Mouse (Mus musculus) layer of hippocampus, adult 18-20 months (tissue): Measurements from ENCODE around the gene Dld. TPM values are rescaled to one million over a fixed set of nuclear protein-coding genes. Genes with fewer than 3 reads are reported as not detected.

Source experiments
- DNase-seq, 2 experiments: peaks; one replicate each; pipeline ENCODE4 v3.0.0; 2022; ENCODE audit warnings: low spot score in 2 of 2
- long read RNA-seq: library from polyadenylated mRNA; stranded (forward); transcript quantifications from one replicate; pipeline ENCODE4 v2.0.0, GENCODE M21; 2021
- total RNA-seq, 2 experiments: library from RNA; stranded (reverse); gene quantifications; 2 replicates each; pipeline ENCODE4 v1.2.3; 2021

Dld gene
- 100 to 1,000 TPM; 101 to 105 TPM for total RNA-seq
- long read RNA-seq, transcript Dld-201 (14 exons, 2,544 nt), result major isoform, 127 of 144 reads
- long read RNA-seq, partial matches to known transcripts, result 6 of 144 reads
- long read RNA-seq, other reads (novel, unspliced or antisense), result 11 of 144 reads

DNA sequence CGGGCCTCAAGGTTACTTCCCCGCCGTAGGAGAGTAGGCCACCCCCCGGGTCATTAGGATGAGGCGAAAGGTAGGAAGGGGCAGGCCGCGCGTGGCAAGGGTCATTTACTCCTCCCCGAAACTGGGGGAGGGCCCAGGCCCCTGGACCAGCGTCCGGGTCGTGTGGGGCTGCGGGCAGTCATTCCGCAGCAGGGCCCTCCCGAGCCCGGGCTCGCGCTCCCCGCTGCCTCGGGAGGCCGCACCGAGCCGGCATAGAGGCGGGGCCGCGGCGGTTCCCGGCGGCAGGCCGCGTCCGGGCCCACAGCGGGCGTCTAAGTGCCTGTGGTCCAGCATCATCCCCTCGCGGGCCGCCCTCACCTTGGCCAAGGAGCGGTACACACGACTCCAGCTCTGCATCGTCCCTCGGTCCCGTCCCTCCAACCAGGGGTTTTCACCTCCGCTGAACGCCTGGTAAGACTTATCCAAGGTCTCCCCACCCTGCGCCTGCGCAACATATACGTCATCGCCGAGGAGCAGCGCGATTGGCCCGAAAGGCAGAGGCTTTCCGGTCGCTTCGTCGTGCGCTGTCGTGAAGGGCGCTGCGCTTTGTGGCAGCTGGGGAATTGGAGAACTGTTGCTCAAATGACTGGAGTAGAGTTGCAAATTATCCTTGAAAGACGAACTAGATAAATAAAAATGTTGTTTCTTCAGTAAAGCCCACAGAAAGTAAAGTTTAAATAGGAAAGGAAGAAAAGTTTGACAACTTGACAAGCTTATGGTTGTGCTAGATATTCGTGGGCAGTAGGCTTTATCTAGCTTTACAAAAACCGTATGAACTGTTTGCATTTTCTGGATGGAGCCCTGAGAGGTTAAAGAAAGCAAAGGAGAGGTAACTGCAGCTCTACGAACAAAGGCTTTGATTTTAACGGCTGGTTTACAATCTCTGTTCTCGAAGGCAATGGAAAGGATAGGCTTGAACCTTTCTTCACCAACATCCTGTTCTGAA, at the start of gene Dld:
TSS of gene Dld (minus strand) at position 510 of the 985 bp plus-strand sequence.
- peak; percentile 95 to 98 for DNase-seq

DNA sequence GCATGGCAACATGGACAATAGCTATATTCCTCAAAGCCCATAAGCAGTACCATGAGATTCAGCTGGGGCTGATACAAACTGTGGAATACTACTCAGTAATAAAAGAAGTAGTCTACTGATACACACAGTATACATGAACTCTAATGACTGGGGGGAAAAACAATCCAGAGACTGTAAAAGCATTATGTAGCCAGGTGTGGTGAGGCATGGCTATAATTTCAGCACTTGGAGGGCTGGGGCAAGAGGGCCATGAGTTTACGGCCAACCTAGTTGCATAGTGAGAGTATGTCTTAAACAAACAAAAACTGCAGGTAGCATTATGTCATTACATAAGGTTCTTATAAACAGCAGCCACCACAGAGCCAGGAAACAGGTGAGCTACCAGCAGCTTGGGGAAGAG, 49.6 kb upstream of the Dld start:
- DNase-seq, result no peak

GRCm38 (mm10) chr12:31397709-31398108, 46.5 kb upstream of the Dld start:
- DNase-seq, result no peak

GRCm38 (mm10) chr12:31395895-31396294, 44.6 kb upstream of the Dld start:
- DNase-seq, result no peak

- DNase-seq, result no peak
These were observed 40.4 kb upstream of the Dld start for GRCm38 (mm10) chr12:31391696-31392095.

DNA sequence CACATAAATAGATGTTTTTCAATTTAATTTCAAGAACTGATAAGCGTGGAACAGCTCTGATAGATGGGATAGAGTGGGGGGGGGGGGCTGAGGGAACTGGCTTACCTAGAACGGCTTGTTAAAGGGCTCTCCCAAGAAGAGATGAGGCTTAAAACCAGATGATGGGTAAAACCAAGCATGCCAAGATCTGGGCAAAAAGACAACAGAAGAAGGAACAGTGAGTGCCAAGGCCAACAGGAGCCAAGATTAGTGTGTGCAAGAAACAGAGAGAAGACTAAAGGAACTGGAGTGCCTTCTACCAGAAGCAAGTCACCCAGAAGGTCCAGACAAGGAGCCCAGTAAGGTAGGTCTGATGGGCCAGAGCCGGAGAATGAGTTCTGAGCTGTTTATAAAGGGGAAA, 39.3 kb upstream of the Dld start, which contains the start of gene Slc26a3:
TSS of gene Slc26a3 (plus strand) at position 301 of the 400 bp plus-strand sequence.
- no peak for DNase-seq

DNA sequence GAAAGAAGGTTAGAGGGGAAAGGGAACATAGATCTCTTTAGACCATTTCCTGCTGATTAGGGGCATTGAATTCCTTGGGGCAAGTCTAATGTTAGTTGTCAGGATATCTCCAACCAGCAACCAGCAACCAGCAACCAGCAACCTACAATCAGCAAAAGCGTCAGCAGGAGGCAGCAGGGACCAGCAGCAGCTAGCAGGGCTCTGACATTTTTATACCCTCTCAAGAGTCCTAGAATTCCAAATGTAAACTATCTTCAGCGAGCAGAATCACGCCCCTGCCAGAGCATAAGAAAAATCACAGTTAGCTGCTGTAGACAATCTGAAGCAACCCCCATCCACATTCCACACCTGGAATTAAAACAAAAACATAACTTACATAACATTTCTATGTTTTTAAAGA, 36.0 kb upstream of the Dld start:
- DNase-seq, result no peak

GRCm38 (mm10) chr12:31382451-31382850, 31.2 kb upstream of the Dld start:
- no peak for DNase-seq

DNA sequence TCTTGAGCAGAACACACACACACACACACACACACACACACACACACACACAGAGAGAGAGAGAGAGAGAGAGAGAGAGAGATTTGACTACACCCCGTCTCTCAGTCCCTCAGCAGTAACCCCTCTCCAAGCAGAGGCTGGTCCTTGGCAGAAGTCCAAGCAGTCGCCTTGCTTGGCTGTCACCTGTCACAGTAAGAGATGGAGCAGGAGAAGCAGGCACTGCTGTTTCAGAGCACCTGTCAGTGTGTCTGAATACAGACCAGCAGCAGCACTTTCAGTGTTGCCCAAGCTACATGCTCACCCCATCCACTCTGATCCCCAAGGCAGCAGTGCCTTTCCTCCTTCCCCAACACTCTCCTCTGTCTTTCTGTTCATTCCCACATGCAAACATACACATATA, 29.6 kb upstream of the Dld start:
- DNase-seq, result no peak

GRCm38 (mm10) chr12:31377241-31377640, 26.0 kb upstream of the Dld start:
- no peak for DNase-seq

- DNase-seq, result no peak
These were observed 25.2 kb upstream of the Dld start for GRCm38 (mm10) chr12:31376326-31376950.

DNA sequence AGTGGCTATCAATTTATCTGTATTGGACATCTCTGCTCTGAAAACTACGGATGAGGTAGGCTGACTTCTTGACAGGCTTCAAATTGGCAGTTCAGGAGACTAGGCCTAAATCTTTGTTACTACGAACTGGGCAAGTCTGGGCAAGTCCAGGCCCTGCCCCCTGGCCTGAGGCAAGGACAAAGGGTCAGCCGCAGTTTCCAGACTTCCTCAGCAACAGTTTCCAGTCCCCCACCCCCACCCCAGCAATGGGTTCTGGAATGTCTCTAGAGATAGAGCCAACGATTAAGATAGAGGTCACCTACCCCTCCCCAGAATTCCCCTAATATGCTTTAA, 24.0 kb upstream of the Dld start:
- no peak for DNase-seq

GRCm38 (mm10) chr12:31374603-31375282, 23.5 kb upstream of the Dld start:
- peak; percentile 24 to 84 for DNase-seq

DNA sequence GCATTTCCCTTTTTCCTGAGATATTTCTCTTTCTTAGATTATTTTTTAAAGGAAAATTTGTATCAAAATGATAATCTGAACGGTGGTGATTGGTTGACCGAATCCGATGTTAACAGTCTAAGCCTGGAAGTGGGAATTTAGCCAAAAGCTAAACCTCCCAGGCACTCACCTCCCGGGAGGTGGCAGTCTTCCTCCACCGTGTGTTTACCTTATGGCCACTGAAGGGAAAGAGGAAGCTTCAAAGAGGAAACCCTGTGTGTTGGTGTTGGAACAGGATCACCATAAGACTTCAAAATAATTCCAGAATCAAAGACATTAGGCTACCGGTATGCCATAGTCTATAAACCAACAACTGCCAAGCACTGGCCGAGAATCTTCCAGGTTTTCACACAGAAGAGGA, 18.4 kb upstream of the Dld start:
- DNase-seq, result no peak

GRCm38 (mm10) chr12:31369118-31369517, 17.9 kb upstream of the Dld start:
- no peak for DNase-seq

DNA sequence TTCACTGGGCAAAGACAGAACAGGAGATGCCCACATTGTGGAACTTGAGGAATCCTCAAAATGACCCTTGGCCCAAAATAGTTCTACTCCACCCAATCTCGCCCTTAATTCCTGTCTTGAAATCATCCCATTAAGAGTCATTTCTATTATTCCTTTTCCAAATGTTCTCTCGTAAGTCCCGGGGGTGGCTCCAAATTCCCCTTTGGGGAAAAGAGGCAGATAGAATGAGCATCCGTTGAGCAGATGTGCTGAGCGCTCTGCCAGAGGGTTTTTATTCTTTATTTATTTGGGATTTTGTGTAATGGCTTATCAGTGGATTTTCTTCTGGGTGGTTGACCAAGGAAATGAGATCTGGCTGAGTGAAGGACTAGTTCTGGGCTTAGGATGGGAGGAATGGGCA, 16.5 kb upstream of the Dld start:
- no peak for DNase-seq

- DNase-seq, result no peak
These were observed 15.2 kb upstream of the Dld start for GRCm38 (mm10) chr12:31366428-31366827.

DNA sequence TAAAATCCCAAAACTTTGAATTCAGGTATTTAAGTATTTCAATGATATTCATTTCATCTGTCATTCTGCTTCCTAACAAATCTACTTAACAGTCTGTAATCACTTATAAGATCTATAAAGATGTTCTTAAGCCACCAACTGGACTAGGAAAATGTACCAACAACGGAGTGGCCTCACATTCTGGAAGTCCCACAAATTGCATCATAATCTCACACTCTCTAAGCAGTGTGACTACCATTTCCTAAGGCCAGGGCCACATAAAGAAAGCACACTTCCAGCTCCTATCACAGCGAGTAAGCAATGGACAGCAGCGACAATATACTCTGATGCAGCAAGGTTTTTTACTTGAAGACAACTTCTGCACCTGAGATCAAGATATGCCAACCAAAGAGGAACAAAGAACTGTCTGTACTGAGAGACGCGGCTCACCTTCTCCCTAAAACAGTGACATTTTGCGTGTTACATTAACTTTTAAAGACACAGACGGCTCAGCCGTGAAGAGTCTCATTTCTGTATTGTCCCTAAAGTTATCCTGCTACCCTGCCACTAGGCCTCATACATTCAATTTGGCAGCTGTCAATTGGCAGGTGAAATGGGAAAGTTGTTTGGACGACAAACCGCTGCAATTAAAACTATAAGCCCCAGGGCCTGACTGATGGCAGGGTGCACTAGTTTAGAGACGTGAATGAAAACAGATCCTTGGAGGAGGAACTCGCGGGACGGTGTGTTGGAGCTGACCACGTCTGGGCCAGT, 886 bp downstream of the Dld start:
- no peak for DNase-seq

DNA sequence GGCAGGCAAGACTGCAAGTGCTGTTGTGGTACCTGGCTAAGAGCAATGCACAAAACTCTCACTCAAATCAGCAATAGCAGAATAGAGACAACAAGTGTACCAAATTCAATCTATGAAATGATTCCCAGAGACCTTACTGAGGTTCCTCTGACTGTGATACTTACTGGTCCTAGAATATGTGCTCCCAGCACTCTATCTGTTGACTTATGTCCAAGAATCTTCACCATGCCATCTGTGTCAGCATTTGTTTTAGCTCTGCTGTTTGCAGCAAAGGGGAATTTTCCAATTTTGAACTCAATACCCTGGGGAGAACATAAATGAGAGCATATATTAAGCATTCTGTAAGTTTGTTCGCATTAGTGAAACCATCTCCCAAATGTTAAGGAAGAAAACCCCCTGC, 18.0 kb downstream of the Dld start:
- DNase-seq, result peak; percentile 16 to 54

DNA sequence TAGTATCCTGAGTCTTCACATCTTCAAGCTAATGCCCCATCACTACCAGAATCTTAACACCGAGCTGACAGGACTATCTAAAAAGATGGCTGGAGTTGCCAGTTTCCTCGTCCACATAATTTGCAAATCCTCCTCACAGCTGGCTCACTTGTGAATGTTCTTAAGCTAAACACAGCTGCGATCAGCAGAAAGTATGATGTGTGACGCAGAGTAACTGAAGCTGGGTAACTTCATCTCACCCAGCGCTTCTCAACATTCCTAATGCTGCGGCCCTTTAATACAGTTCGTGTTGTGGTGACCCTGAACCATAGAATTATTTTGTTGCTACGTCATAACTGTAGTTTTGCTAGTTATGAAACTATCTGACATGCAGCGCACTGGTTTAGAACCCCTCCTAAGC, 24.1 kb downstream of the Dld start:
- DNase-seq, result no peak

DNA sequence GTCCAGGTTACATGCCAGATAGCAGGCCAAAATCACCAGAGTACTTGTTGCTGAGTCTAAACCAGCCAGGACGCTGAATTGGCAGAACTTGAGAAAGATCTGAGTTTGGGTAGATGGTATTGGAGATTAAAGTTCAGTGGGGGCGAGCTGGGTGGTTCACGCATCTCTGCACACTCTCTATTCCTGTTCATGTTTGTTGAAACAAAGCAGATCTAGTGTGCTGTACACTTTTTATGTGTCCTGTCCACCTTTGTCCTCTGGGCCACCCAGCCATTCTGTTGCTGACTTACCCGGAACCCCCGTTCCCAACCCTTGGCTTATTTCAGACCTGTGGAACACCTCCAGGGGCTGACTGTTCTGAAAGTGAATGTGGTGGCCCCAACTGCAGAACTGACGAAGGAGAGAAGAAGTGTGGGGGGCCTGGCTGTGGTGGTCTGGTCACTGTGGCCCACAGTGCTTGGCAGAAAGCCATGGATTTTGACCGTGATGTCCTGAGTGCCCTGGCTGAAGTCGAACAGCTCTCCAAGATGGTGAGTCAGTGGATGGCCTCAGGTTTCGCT, 28.0 kb downstream of the Dld start:
- DNase-seq, result no peak
